Mouse (Mus musculus) midbrain, postnatal 0 days (tissue): ENCODE data around the gene Kalrn. TPM values are rescaled to one million over a fixed set of nuclear protein-coding genes. Genes with fewer than 3 reads are reported as not detected.
A peak's percentile ranks its signal among the peaks of the same experiment; 100 is the strongest.

Experiments used
- ATAC-seq: fragments of 200-750 bp; cut with Nextera tagmentation; 2 replicates; pipeline ENCODE4 v1.8.0; 2017; ENCODE audit warnings: moderate number of reproducible peaks, mild to moderate bottlenecking, moderate TSS enrichment, moderate library complexity; ENCODE audit not compliant: low FRiP score
- DNase-seq: peaks from one replicate; pipeline ENCODE4 v3.0.0-alpha.2; 2015; ENCODE audit warnings: low spot score
- H3K27ac ChIP-seq: fragments of 300-500 bp; sonication (generic); 2 replicates; pipeline ENCODE4 v1.5.1; 2014; ENCODE audit warnings: low read depth, mild to moderate bottlenecking, low read length, mixed read lengths
- H3K27me3 ChIP-seq: fragments of 300-500 bp; sonication (generic); 2 replicates; pipeline ENCODE4 v1.6.1; 2014; ENCODE audit warnings: low read length, control low read depth, mixed read lengths; ENCODE audit not compliant: insufficient read depth
- H3K36me3 ChIP-seq: fragments of 300-500 bp; sonication (generic); 2 replicates; pipeline ENCODE4 v1.6.1; 2014; ENCODE audit warnings: low read length, control low read depth, mixed read lengths; ENCODE audit not compliant: insufficient read depth
- H3K4me1 ChIP-seq: fragments of 300-500 bp; sonication (generic); 2 replicates; pipeline ENCODE4 v1.6.1; 2014; ENCODE audit warnings: mild to moderate bottlenecking, control low read depth, antibody characterized with exemption, low read length, mixed read lengths; ENCODE audit not compliant: insufficient read depth
- H3K4me2 ChIP-seq: fragments of 300-500 bp; sonication (generic); 2 replicates; pipeline ENCODE4 v1.6.1; 2014; ENCODE audit warnings: low read depth, mild to moderate bottlenecking, low read length, mixed read lengths; ENCODE audit not compliant: poor library complexity, severe bottlenecking
- H3K4me3 ChIP-seq: fragments of 300-500 bp; sonication (generic); 2 replicates; pipeline ENCODE4 v1.5.1; 2014; ENCODE audit warnings: low read depth, mild to moderate bottlenecking, low read length, moderate library complexity
- H3K9ac ChIP-seq: fragments of 300-500 bp; sonication (generic); replicated peaks from 2 replicates; pipeline ENCODE4 v1.6.1; 2014; ENCODE audit warnings: mild to moderate bottlenecking, low read length, moderate library complexity, mixed read lengths; ENCODE audit not compliant: poor library complexity, severe bottlenecking
- H3K9me3 ChIP-seq: fragments of 300-500 bp; sonication (generic); 2 replicates; pipeline ENCODE4 v1.6.1; 2016; ENCODE audit warnings: low read length, control low read depth
- CTCF ChIP-seq: IDR thresholded peaks from 2 replicates; pipeline ENCODE4 v1.5.1; 2016; ENCODE audit warnings: antibody characterized with exemption, mild to moderate bottlenecking
- WGBS: fragments of 180-500 bp; shearing (Covaris S2); extraction: QIAGEN DNeasy Blood & Tissue Kit; methylation state at CpG from one replicate; pipeline ENCODE4 v1.1.7; 2014; 5-methylcytosine and 5-hydroxymethylcytosine counted together
- polyA plus RNA-seq: library from polyadenylated mRNA; unstranded; fragments of >200 nt; fragmentation: Nextera tagmentation; extraction: Ambion mirVana; gene quantifications from 2 replicates; pipeline ENCODE4 v1.2.1, GENCODE M21; 2015
- total RNA-seq: library from RNA; depleted of rRNA; stranded (reverse); fragments of >200 nt; gene quantifications from 2 replicates; pipeline ENCODE4 v1.2.3, GENCODE M21; 2014

Kalrn gene
- total and polyA plus RNA-seq, 2 experiments from 2014 or later, result 23.6 to 128 TPM

GRCm38 (mm10) chr16:34279654-34280383, 293.5 kb downstream of the Kalrn start:
- H3K4me1 ChIP-seq, result no peaks in the 10 kb centered on the region
- no peak overlapping the region for H3K9ac ChIP-seq
- no peak overlapping the region for H3K4me2 ChIP-seq
- no peaks in the 10 kb centered on the region for H3K27me3 ChIP-seq
- WGBS, result 83% methylated on average over 7 of the region's 7 CpGs
- no peaks in the 10 kb centered on the region for H3K9me3 ChIP-seq
- ATAC-seq (no peak), DNase-seq (peak; percentile 22)
- no peak for TF ChIP-seq CTCF
- H3K4me3 ChIP-seq, result no peak overlapping the region
- H3K36me3 ChIP-seq, result no peaks in the 10 kb centered on the region
- H3K27ac ChIP-seq, result no peak overlapping the region

GRCm38 (mm10) chr16:34278249-34278790, 295.0 kb downstream of the Kalrn start:
- WGBS, result 60% methylated on average over 4 of the region's 4 CpGs
- DNase-seq (no peak), ATAC-seq (no peak)
- Histone ChIP-seq H3K27me3 (no peaks in the 10 kb centered on the region), H3K9ac (no peak overlapping the region), H3K9me3 (no peaks in the 10 kb centered on the region), H3K4me3 (no peak overlapping the region), H3K36me3 (no peaks in the 10 kb centered on the region), H3K27ac (no peak overlapping the region), H3K4me1 (no peaks in the 10 kb centered on the region), H3K4me2 (no peak overlapping the region)
- TF ChIP-seq CTCF, result no peak

GRCm38 (mm10) chr16:34274607-34275006, 298.7 kb downstream of the Kalrn start:
- TF ChIP-seq CTCF, result 0 out of 2 replicates have a peak, but pooled peaks have one; percentile 11
- no peak overlapping the region for H3K4me2 ChIP-seq
- no peaks in the 10 kb centered on the region for H3K27me3 ChIP-seq
- no peak overlapping the region for H3K9ac ChIP-seq
- H3K4me1 ChIP-seq, result no peaks in the 10 kb centered on the region
- H3K4me3 ChIP-seq, result no peak overlapping the region
- H3K9me3 ChIP-seq, result no peaks in the 10 kb centered on the region
- H3K27ac ChIP-seq, result no peak overlapping the region
- DNase-seq, result no peak
- ATAC-seq, result no peak
- no peaks in the 10 kb centered on the region for H3K36me3 ChIP-seq

DNA sequence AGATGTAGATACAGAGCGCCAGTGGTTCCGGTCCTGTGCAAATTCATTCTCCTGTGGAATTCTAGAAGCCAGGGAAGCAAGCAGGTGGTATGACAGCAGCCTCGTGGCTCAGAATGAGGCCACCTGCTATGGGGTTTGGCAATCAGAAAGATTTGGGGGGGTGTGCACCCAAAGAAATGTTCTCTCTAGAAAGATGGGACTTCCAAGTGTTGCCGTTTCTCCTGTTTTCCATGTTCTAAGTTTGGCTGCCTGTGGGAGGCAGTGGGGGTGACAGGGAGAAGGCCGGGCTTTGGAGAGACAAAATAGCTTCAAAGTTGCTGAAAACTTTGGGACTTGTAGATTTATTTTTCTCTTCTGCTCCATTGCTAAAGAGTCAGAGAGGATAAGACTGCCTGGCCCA, 301.9 kb downstream of the Kalrn start:
- 93% methylated on average over 5 of the region's 5 CpGs for WGBS
- H3K36me3 ChIP-seq, result no peaks in the 10 kb centered on the region
- H3K27me3 ChIP-seq, result no peaks in the 10 kb centered on the region
- no peaks in the 10 kb centered on the region for H3K9me3 ChIP-seq
- H3K9ac ChIP-seq, result no peak overlapping the region
- no peaks in the 10 kb centered on the region for H3K4me1 ChIP-seq
- no peak overlapping the region for H3K4me2 ChIP-seq
- no peak overlapping the region for H3K27ac ChIP-seq
- DNase-seq (no peak), ATAC-seq (no peak)
- no peak for TF ChIP-seq CTCF
- no peak overlapping the region for H3K4me3 ChIP-seq

DNA sequence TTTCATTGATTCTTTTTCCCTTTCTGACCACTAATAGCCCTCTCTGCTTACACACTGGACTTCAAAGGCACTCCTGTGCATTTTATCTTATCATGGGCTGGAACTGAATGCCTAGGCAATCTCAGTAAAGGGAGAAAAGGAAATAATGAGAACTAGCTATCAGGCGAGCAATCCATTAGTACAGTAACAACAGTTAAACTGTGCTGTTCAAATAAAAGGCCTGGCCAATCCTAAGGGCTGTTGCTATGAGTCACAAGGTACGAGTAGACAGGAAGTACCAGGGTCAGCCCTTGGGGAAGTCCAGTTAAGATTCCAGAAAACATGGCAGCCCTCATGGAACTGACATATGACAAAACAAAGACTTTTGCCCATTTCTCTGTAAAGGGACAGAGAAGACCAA, 302.7 kb downstream of the Kalrn start:
- no peak for DNase-seq
- Histone ChIP-seq H3K27me3 (no peaks in the 10 kb centered on the region), H3K4me1 (no peaks in the 10 kb centered on the region), H3K9ac (no peak overlapping the region), H3K4me3 (no peak overlapping the region), H3K27ac (no peak overlapping the region), H3K36me3 (no peaks in the 10 kb centered on the region), H3K4me2 (no peak overlapping the region), H3K9me3 (no peaks in the 10 kb centered on the region)
- no peak for ATAC-seq
- 82% methylated on average over 2 of the region's 2 CpGs for WGBS
- no peak for TF ChIP-seq CTCF

DNA sequence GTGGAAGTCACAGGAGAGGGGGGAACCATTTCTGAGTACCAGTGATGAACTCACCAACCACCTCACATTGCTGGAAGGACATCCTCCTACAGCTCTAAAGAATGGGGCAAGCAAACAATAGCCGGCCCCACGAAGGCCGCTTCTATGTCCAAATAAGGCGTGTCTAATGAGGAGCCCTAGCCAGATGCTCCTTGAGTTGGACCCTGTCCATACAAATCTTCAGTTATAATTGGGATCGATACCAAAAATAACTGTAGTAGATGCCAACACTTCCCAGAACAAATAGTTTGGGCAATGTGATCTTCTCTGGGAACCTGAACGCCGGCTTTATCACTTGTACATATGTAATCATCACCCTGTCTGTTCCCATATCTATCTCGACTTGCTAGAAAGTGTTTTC, 303.7 kb downstream of the Kalrn start:
- Histone ChIP-seq H3K9me3 (no peaks in the 10 kb centered on the region), H3K4me1 (no peaks in the 10 kb centered on the region), H3K4me3 (no peak overlapping the region), H3K4me2 (no peak overlapping the region), H3K36me3 (no peaks in the 10 kb centered on the region), H3K27me3 (no peaks in the 10 kb centered on the region), H3K9ac (no peak overlapping the region), H3K27ac (no peak overlapping the region)
- DNase-seq (no peak), ATAC-seq (no peak)
- TF ChIP-seq CTCF, result no peak
- WGBS, result 79% methylated on average over 8 of the region's 8 CpGs
